Mouse (Mus musculus) right cerebral cortex, postnatal 14 days (tissue): ENCODE data around the gene Col13a1.

ENCODE experiments used
- DNase-seq: peaks from one replicate; pipeline ENCODE4 v3.0.0; 2022

Gene Col13a1

DNA sequence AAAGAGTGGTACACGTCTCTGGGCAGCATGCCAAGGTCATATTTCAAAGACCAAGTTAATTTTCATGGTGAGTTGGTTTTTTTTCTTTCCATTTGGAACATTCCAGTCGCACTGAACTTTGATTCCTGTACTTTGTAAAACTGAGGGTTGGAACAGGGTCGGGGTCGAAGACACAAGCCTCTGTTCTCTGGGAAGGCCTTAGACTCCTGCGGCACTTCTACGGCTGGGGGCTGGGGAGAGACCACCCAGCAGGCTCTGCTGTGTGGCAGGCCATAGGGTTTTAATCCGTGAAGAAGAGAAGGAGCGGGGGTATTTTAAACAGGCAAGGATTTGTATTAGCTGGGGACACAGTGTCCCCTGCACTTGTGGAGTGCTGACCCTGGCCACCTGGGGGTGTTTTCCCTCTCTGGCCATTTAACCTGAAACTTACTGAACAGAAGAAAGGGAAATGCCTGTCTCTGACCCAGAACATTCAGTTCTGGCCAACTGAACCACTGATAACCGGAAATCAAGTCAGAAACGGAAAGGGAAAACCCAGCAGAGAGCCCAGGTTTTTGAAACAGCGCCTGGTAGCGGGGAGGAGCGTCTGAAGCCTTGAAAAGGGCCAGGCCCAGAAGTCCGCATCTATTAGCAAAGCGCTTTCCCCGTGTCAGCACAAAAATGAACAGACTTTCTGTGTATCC lies 152.0 kb downstream of the Col13a1 start:
- DNase-seq = no peak

DNA sequence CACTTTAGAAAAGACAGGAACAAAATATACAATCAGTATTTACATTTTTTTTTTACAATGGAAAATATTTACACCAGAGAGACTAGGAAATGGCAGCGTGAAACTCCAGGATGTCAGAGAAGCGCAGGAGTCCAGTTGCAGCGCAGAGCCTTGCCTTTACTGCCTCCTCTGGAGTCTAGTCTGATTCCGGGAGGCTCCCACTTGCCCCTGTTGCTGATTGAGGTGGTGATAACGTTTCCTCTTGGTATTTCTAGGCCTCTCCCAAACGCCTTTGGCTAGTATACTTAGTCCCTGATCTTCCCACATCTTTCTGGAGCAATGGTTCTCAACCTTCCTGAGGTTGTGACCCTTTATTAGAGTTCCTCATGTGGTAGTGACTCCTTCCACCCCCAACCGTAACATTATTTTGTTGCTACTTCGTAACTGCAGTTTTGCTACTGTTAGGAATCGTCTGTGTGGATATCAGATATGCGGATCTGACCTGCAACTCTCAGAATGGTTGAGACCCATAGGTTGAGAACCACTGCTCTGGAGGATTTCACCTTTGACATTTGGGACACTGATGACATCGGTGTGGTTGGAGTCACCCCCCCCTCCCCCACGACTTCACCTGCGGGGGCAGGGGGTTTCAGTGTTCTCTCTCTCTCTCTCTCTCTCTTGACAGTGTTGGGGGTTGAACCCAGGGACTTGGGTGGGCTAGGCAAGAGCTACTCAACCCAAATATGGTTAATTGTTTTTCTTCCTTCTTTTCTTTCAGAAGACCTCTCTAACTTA lies 152.7 kb downstream of the Col13a1 start:
- DNase-seq = no peak

DNA sequence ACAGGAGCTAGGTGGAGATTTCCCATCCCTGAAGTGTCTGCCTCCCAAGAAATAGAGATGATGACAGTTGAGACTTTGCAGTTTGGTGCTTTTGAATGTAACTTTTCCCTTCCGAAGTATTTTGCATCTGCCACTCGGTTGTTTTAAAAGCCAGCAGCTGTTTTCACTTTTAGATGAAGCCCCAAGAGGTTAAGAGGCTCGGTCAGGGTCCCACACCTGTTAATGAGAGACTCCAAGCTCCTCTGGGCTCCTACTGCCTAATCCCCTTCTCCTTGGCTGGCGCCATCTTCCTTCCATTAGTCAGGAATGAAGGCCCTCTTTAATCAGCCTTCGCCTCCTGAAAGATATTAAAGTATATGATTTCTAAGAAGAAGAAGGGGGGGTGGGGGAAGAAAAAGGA lies 153.4 kb downstream of the Col13a1 start:
- no peak for DNase-seq

DNA sequence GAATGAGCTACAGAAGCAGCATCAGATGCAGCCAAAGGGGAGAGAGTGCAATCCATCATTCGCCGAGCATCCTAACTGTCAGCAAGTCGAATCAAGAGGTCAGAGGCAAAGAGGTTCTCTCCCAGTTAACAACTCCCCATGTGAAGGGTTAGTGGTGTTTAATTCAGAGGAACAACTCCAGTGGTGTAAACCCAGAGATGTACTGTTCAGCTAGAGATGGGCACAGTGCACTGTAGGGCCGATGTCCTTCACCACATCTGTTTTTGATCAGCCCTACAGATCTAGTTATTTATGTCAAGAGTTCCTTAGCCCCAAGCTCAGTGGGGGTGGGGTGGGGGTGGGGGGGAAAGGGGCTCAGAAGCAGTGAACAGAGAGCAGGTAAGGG lies 155.2 kb downstream of the Col13a1 start:
- DNase-seq = no peak

DNA sequence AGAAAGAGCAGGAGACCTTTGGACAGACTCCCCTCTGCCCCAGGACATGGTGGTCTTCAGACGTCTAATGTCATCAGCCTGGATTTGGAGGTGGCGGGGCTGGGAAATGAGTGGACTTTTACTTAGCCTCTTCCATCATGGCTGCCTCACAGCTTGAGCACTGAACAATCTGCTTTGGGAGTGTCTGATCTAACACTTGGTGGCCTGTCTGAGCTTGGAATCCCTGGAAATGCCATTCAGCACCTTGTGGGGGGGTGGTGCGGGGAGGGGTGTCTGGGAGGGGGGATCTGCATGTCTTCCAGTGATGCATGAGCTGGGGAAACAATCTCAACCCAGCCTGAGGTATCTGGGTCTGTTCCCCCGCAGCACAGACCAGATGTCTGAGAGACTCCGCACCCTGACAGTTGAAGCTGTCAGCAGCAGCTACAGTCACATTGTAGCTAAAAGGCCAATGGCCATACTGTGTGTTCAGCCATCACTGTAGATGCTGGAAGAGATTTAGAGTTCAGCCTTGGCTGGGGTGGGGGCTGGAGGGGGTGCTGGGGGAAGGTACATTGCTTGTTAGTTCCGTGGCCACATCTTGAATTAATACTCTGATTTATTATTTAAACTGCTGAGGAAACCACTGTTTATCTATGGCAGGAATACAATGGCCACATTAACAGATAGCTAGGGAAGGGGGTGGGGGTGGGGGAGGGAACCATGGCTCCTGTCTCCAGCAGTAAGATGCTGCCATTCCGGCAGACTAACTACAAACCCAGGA lies 155.8 kb downstream of the Col13a1 start:
- DNase-seq = no peak

DNA sequence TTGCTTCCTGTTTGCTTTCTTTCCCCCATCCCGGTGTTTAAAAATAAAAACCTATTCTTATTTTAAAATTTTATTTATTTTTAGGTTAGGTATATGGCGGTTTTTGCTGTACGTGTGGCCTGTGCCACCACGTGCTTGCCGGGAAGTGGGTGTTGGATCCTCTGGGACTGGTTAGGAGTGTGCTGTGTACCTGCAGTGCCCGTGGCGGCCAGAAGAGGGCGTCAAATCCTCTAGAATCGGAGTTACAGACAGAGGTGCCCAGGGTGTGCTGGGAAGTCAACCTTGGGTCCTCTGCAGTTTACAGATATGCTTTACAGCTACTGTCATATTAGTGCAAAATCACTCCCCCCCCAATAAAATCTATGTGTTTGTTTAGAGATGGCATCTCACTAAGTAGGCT lies 158.9 kb downstream of the Col13a1 start:
- DNase-seq = no peak

DNA sequence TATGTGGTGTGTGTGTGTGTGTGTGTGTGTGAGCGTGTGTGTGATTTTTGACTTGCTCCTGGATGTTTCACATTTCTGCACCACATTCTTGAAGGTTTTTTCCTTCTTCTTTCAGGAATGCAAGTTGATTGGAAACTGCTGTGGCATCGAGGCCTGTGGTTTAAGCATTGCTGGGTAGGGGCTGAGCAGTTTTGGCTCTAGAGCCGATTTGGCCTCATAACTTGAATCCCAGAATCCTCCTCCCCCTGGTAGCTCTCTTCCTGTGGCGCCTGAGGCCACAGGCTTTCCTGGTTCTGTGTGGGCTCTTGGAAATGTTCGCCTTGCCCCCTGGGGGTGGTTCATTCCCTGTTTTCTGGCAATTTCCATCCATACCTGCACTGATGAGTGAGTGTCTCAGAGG lies 166.9 kb downstream of the Col13a1 start:
- DNase-seq = no peak

DNA sequence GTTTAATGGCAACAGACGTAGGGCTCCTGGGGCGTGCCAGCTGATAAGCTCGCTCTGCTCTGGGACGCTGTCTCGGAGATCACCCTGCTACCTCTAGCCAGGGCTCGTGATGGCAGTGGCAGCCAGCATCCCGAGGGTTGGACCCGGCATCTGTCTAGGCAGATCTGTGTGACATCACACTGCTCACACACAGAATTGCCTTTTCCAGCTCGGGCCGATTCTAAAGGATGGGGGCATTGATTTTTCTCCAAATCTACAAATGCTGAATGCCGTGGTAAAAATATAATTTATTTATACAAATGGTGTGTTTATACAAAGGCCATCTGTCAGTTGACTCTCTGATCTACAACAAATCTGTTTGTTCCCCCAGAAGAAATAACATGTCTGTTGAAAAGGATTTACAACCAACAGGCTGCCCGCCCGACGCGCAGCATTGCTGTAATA lies 180.8 kb downstream of the Col13a1 start:
- DNase-seq = no peak

DNA sequence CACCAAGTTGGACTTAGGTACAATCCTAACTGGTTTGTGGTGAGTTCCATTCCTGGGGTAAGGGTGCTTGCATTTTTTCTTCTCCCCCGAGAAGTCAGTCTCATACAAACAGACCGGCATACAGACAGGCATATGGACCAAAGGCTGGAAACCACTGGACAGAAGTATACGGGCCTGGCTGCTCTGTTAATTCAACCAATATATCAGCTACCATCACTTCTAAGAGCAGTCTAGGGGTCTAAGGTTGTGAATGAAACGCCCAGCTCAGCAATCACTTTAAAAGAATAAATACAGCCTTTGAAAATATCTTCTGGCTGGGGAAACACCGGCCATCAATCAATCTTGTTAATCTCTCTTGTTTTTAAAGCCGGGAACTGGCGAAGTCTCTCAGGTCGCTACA lies 183.4 kb downstream of the Col13a1 start:
- DNase-seq = no peak

DNA sequence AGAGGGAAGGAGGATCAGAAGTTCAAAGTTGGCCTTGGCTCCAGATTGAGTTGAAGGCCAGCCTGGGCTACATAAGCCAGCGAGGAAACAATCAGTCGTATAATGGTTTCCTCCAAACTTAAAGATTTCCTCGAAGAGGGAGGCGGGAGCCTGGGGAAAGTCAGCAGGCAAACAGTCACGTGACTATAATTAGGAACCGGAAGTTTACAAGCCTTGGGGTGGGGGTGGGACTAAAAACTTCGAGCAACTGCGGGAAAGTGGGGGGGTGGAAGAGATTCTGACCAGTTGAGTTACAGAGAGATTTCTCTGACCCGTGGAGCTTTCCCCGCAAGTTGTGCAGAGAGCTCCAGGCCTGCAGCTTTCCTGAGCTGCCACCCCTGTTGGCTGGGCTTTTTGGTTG lies 183.9 kb downstream of the Col13a1 start:
- no peak for DNase-seq

DNA sequence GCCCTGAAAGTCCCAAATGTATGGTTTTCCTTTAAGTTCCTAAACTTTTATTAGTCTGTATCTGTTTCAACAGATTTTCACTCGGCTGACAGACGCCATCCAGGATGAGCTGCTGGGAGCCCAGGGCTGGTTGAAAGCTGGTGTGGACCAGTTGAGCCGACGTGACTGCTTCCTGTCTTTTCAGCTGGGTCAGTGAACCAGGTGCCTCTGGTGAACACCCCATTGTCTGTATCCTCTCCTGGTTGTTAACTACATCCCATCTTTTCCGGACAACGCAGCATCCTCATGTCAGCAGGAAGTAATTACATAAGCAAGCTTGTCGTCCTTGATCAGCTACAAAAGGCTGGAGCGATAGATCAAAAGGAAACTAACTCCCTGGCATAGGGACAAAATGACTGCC lies 185.9 kb downstream of the Col13a1 start:
- no peak for DNase-seq

DNA sequence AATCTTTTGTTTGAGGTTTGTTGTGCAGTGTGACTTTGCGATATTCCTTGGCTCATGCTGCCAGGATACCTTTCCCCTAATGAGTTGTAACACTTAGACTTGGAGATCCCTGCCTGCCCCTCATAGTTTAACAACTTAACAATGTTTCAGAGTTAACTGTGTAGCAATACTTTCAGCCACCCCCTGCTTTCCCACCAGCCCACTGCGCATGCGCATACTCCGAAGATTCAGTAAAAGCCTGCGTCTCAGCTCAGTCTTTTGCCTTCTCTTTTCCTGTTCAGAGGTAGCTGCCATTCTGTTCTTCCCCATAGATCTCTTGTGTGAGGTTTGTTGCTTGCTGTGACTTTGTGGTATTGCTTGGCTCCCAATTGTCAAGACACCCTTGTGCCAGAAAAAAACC lies 190.4 kb downstream of the Col13a1 start:
- no peak for DNase-seq
